Mouse (Mus musculus) hindbrain, embryonic 10.5 days (tissue): ENCODE measurements at regions not wholly inside any gene's neighbourhood (a gene's known extent, or its start where the extent isn't known, plus 50 kb on each side); places are given as distances from the start of the nearest gene placed in this dataset.
"Not testable (repeated sequence)": the region's sequence is repeated elsewhere in the genome, so short reads cannot be mapped to it uniquely, and the experiment has no call there.

Source experiments
- DNase-seq: peaks from one replicate; pipeline ENCODE4 v3.0.0-alpha.2; 2017; ENCODE audit warnings: low spot score
- H3K27ac ChIP-seq: fragments of 300-500 bp; sonication (generic); 2 replicates; pipeline ENCODE4 v1.5.1; 2016; ENCODE audit warnings: mild to moderate bottlenecking, moderate library complexity
- H3K27me3 ChIP-seq: fragments of 300-500 bp; sonication (generic); 2 replicates; pipeline ENCODE4 v1.6.1; 2016; ENCODE audit warnings: mild to moderate bottlenecking; ENCODE audit not compliant: poor library complexity, insufficient read depth, severe bottlenecking
- H3K36me3 ChIP-seq: fragments of 300-500 bp; sonication (generic); 2 replicates; pipeline ENCODE4 v1.6.1; 2016; ENCODE audit warnings: mild to moderate bottlenecking, moderate library complexity
- H3K4me1 ChIP-seq: fragments of 300-500 bp; sonication (generic); replicated peaks from 2 replicates; pipeline ENCODE4 v1.6.1; 2016; ENCODE audit warnings: mild to moderate bottlenecking
- H3K4me3 ChIP-seq: fragments of 300-500 bp; sonication (generic); 2 replicates; pipeline ENCODE4 v1.5.1; 2016; ENCODE audit warnings: mild to moderate bottlenecking, moderate library complexity
- H3K9me3 ChIP-seq: fragments of 300-500 bp; sonication (generic); 2 replicates; pipeline ENCODE4 v1.6.1; 2016; ENCODE audit warnings: mild to moderate bottlenecking, moderate library complexity
- WGBS: fragments of 180-500 bp; shearing (Covaris S2); methylation state at CpG from one replicate; pipeline ENCODE4 v1.1.7; 2016; 5-methylcytosine and 5-hydroxymethylcytosine counted together

DNA sequence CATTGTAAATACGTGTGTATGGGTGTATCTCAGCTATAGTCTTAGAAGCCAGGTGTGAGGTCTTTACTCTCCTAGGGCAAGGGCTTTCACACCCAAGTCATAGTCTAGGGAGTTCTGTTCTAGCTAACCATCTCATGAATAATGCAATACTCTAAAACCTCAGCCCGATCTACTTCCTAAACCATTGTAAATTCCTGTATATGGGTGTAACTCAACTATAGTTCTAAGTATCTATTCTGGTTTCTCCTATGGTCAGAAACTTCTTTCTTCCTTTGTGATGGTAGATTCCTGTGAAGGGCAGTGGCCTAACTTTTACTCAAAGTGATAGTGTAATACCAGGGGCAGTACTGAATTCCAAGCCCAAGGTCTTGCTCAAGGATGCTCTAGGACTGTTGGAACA is 58.7 kb upstream of the Srd5a3 start:
- Histone ChIP-seq H3K27me3 (peaks cover 34% of the 10 kb centered on the region), H3K4me1 (peaks cover 16% of the 10 kb centered on the region)
- not testable (repeated sequence) for DNase-seq, H3K27ac ChIP-seq, H3K4me3 ChIP-seq, H3K9me3 ChIP-seq, H3K36me3 ChIP-seq
- 86% methylated on average over 2 of the region's 2 CpGs for WGBS

DNA sequence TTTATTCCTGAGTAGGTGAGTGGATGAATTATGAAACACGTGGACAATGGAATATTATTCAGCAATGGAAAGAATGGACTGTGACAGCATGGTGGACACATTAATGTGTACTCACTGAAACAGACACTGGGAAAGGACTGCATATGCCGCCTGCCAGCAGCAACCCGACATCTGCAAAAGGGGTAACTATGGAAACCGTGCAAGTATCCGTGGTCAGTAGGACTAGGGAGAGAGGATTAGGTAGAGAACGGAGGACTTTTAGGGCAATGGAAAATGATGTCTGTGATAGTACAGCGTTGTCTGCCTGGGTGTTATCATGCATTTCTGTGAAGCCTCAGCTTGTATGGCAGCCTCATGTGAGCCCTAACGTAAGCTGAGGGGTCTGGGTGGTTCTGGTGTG is 59.6 kb upstream of the Srd5a3 start:
- peaks cover 39% of the 10 kb centered on the region for H3K27me3 ChIP-seq
- H3K4me3 ChIP-seq = no peak overlapping the region
- H3K27ac ChIP-seq = no peak overlapping the region
- 76% methylated on average over 8 of the region's 8 CpGs for WGBS
- no peaks in the 10 kb centered on the region for H3K9me3 ChIP-seq
- H3K4me1 ChIP-seq = peaks cover 19% of the 10 kb centered on the region
- no peaks in the 10 kb centered on the region for H3K36me3 ChIP-seq
- no peak for DNase-seq

DNA sequence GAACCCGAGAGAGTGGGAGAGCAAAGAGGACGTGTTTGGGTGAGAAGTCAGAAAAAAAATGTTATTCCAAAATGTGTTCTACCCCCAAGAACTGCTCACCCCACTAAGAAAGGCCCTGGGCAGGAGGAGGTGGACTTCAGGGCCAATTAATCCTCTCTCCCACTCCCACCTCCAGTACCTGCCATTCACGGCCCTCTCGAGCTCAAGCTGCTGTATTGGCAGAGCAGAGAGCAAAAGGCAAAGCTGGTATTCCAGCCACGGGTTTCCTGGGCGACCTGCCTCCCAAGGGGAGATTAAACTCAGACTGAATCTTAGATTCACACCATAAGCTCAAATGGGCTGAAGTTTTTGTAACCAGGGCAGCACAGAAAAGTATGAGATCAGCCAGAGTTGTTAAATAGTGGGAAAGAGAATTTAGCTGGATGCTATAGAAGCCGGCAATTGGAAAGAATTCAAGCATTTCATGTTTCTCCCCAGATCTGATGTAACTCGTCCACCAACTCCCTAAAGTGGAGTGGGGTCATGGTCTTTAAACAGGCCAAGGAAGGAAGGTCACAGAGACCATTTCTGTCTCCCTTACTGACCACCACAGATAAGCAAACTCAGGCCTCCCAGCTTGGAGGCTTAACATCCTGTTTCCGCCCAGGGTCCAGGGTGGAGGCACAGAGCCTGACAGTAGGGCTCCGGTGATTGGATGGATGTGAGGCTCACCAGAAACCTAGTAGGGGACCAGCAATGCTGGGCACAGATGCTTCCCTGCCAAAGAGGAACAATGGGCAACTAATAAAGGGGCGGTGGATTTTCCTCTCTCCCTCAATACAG is 60.7 kb upstream of the Srd5a3 start:
- H3K4me3 ChIP-seq = no peak overlapping the region
- H3K27ac ChIP-seq = no peak overlapping the region; the same call in 1 of the 2 replicates
- H3K9me3 ChIP-seq = no peaks in the 10 kb centered on the region
- 70% methylated on average over 11 of the region's 11 CpGs for WGBS
- peaks cover 25% of the 10 kb centered on the region for H3K4me1 ChIP-seq
- H3K27me3 ChIP-seq = peaks cover 40% of the 10 kb centered on the region
- DNase-seq = no peak
- no peaks in the 10 kb centered on the region for H3K36me3 ChIP-seq

DNA sequence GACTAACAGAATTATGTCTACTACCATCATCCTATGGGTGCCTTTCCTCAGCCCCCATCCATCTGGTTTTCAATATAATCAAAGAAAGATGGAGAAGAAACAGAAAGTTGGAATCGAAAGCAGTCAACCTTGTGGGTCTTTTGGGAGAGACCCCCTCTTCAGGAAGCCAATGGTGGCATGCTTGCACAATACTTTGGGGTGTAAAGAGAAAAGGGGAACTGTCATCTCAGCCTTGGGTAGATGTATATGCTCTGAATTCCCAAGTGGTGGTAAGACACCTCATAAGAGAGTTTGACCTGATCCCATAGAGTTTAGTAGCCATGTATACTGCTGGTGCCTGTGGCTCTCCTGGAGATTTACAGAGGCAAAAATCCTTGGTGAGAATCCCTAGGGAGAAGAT is 61.6 kb upstream of the Srd5a3 start:
- peaks cover 50% of the 10 kb centered on the region for H3K27me3 ChIP-seq
- no peaks in the 10 kb centered on the region for H3K9me3 ChIP-seq
- H3K4me1 ChIP-seq = peaks cover 25% of the 10 kb centered on the region
- no peak overlapping the region for H3K27ac ChIP-seq
- no peak overlapping the region for H3K4me3 ChIP-seq
- DNase-seq = no peak
- H3K36me3 ChIP-seq = no peaks in the 10 kb centered on the region
- WGBS = 92% methylated on average over 1 of the region's 1 CpGs

DNA sequence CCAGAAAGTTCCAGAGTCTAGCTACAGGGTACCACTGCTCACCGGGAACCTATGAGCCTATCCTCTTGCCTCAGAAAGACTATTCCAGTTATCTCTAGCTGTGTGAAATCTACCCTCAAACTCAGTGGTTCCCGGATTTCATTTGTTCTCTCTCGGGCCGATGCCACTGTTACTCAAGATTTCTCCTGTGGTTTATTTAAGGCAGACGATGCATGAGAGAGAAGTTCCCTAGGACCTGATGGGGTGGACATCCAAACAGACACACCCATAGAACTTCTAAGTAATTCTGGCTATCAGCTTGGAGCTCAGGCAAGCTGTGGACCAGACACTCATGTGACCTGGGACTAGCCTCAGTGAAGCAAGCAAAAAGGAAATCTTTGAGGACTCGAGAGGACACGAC is 63.8 kb upstream of the Srd5a3 start:
- 89% methylated on average over 7 of the region's 7 CpGs for WGBS
- no peak overlapping the region for H3K27ac ChIP-seq
- H3K4me3 ChIP-seq = no peak overlapping the region
- no peaks in the 10 kb centered on the region for H3K36me3 ChIP-seq
- peaks cover 59% of the 10 kb centered on the region for H3K27me3 ChIP-seq
- no peak for DNase-seq
- no peaks in the 10 kb centered on the region for H3K9me3 ChIP-seq
- H3K4me1 ChIP-seq = peaks cover 25% of the 10 kb centered on the region

DNA sequence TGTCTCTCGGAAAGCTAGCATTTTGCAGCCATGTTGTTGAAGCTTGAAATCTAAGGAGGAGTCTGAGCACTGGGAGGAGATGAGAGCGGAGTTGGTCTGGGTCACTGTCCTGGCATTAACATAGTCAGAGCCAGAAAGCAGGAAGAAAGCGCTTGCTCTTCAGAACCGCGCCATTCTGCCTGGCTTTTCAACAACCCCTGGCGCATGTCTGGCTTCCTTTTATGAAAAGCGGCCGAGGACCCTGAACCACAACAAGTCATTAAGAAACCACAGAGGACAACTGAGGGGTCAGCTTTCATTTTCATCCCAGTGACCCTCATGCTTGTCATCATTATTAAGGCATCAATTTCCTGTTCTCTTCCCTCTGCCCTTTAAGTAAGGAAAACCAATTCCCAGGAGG is 64.7 kb upstream of the Srd5a3 start:
- H3K27me3 ChIP-seq = peaks cover 59% of the 10 kb centered on the region
- H3K4me3 ChIP-seq = peak overlapping the region; percentile 28; the same call in 1 of the 2 replicates
- H3K4me1 ChIP-seq = peaks cover 22% of the 10 kb centered on the region
- 12% methylated on average over 8 of the region's 8 CpGs for WGBS
- DNase-seq = peak; percentile 46
- H3K27ac ChIP-seq = peak overlapping the region; percentile 47; the same call in 1 of the 2 replicates
- H3K36me3 ChIP-seq = no peaks in the 10 kb centered on the region
- no peaks in the 10 kb centered on the region for H3K9me3 ChIP-seq

DNA sequence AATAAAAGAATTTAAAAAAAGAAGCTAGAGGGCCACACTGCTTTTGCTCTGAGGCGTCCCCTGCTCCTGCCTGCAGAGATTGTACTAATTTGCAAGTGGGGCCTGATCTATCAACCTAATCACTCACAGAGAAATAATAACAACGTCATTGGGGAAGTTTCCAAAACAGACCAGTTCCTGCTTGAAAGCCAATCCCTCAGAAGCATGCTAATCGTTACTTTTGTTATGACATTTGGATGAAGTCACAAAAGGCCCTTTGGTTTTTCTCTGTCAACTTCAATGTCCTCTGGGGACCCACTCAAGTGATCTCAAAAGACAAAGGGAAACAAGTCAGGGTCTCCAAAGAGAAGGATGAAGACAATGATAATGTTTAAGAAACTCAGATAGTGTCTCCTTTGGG is 72.2 kb upstream of the Srd5a3 start:
- 60% methylated on average over 3 of the region's 3 CpGs for WGBS
- DNase-seq = no peak
- peaks cover 10% of the 10 kb centered on the region; the same call in 1 of the 2 replicates for H3K4me1 ChIP-seq
- H3K9me3 ChIP-seq = no peaks in the 10 kb centered on the region
- no peak overlapping the region for H3K4me3 ChIP-seq
- no peaks in the 10 kb centered on the region for H3K36me3 ChIP-seq
- no peak overlapping the region for H3K27ac ChIP-seq
- 0 out of 2 replicates have a peak, but pooled peaks cover 7% of the 10 kb centered on the region for H3K27me3 ChIP-seq

DNA sequence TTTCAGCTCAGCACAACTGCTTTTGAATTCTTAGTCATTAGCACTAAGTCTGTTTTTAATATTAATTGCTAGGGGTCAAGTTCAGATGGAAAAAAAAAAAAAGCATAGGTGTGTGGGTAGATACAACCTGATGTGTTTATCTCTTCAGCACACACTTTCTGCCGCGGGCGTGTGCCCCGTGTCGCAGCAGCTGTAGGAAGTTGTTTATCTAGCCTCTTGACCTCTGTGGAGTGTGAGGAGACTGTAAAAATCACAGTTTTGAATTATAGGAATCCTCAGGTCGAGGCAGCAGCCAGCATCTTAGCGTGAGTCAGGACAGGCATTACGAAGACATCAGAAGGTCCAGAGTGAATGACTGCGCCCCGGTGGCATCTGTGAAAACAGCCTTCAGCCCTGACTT is 72.8 kb upstream of the Srd5a3 start:
- 62% methylated on average over 10 of the region's 10 CpGs for WGBS
- Histone ChIP-seq H3K4me3 (no peak overlapping the region), H3K36me3 (no peaks in the 10 kb centered on the region), H3K9me3 (no peaks in the 10 kb centered on the region), H3K4me1 (peaks cover 10% of the 10 kb centered on the region; the same call in 1 of the 2 replicates), H3K27ac (no peak overlapping the region), H3K27me3 (0 out of 2 replicates have a peak, but pooled peaks cover under 1% of the 10 kb centered on the region)
- DNase-seq = no peak

DNA sequence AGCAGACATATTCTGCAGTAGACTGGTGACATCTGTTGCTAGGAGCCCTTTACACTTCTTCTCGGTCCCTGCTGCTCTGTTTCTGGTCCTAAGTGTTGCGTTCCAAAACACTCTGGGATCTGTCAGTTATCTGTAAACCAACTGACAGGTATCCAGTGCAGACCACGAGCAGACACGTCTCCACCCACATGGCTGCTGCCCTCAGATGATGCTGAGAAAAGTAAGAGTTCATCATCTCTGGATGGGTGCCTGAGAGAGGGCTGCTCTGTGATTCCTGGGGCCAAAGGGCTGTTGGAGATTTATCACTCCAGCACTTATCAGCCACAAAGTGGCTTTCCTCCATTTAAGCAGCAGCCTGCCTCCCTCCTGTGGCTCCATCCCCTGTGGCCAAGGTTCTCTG is 74.3 kb upstream of the Srd5a3 start:
- WGBS = 51% methylated on average over 4 of the region's 4 CpGs
- Histone ChIP-seq H3K9me3 (no peaks in the 10 kb centered on the region), H3K4me1 (peaks cover 10% of the 10 kb centered on the region; the same call in 1 of the 2 replicates), H3K27ac (no peak overlapping the region), H3K36me3 (no peaks in the 10 kb centered on the region), H3K4me3 (no peak overlapping the region), H3K27me3 (no peaks in the 10 kb centered on the region)
- DNase-seq = no peak

DNA sequence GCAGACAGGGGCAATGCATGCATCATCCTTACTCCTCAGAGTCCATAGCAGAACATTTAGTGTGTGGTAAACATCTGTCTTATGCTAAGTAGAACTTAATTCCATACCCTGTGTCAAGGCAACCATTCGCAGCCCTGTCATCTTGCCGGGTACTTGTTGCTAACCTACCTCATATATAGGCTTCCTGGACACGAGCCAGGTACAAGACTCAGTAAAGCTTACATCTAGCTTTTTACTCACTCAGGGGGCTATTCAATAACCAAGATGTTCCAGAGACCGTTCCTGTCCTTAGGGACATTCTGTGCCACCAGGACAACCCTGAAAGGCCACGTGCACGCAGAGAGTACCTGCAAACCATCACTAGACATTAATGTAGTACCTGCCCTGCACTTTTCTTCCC is 74.8 kb upstream of the Srd5a3 start:
- Histone ChIP-seq H3K4me1 (peaks cover 10% of the 10 kb centered on the region; the same call in 1 of the 2 replicates), H3K4me3 (no peak overlapping the region), H3K27ac (no peak overlapping the region), H3K27me3 (no peaks in the 10 kb centered on the region), H3K9me3 (no peaks in the 10 kb centered on the region), H3K36me3 (no peaks in the 10 kb centered on the region)
- DNase-seq = no peak
- WGBS = 81% methylated on average over 6 of the region's 6 CpGs

DNA sequence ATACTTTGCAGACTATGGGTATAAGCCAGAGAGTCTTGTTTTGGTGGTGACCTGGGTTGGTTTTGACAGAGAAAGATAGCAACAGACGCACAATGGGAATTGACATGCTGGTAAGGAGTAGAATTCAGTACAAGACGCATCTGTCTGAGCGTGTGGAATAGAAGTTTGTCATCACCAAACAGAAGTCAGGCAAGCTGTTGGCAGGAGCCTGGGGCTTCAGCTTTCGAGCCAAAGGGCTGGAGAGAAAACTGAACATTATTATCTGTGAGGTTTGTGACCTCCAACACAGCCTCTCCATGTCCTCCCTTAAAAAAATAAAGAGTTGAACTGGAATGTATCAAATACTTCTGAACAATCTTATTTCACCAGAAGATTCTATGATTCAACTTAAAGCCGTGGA is 75.4 kb upstream of the Srd5a3 start:
- H3K9me3 ChIP-seq = no peaks in the 10 kb centered on the region
- H3K4me3 ChIP-seq = no peak overlapping the region
- DNase-seq = no peak
- H3K4me1 ChIP-seq = peaks cover 10% of the 10 kb centered on the region; the same call in 1 of the 2 replicates
- H3K27ac ChIP-seq = no peak overlapping the region
- no peaks in the 10 kb centered on the region for H3K36me3 ChIP-seq
- 80% methylated on average over 5 of the region's 5 CpGs for WGBS
- H3K27me3 ChIP-seq = no peaks in the 10 kb centered on the region

DNA sequence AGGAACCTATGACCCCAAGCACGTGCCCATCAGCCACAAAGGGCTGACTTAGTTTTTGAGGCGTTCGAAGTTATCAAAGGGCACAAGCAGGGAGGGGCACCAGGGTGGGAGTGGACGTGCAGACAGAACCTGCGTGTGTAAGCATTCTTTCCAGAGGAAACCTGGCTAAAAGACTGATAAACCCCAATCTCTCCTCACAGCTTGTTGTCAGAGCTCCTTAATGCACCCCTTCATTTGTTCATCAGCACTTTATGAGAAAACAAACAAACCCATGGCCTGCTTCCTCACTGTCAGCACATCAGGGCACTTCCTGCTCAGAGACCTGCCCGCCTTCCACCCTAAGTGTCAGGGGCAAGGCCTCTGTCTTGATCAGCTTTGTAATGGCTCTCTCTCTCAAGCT is 76.6 kb upstream of the Srd5a3 start:
- no peak for DNase-seq
- peak overlapping the region; percentile 45; the same call in 1 of the 2 replicates for H3K27ac ChIP-seq
- H3K4me1 ChIP-seq = peaks cover 10% of the 10 kb centered on the region; the same call in 1 of the 2 replicates
- H3K36me3 ChIP-seq = no peaks in the 10 kb centered on the region
- no peaks in the 10 kb centered on the region for H3K9me3 ChIP-seq
- 54% methylated on average over 6 of the region's 6 CpGs for WGBS
- no peak overlapping the region for H3K4me3 ChIP-seq
- no peaks in the 10 kb centered on the region for H3K27me3 ChIP-seq

DNA sequence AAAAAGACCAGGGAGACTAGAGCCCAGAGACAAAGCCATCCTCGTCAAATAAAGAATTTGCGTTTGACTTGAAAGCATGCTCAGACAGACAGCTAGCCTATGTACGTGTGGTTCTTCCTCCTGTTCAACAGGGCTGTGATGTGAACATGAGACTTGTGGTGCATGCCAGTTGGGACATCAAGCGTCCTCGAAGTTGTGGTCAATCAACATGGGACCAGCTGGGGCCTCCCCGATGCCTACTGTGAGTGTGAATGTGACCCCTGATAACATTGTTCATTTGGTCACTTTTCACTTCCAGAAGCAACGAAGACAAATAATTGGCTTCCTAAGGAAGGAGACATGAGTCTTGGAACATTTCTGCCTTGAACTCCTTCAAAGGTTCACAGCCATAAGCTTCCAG is 79.8 kb upstream of the Kdr start:
- no peaks in the 10 kb centered on the region for H3K9me3 ChIP-seq
- H3K27me3 ChIP-seq = no peaks in the 10 kb centered on the region
- no peak overlapping the region for H3K4me3 ChIP-seq
- no peaks in the 10 kb centered on the region for H3K4me1 ChIP-seq
- WGBS = 78% methylated on average over 7 of the region's 7 CpGs
- no peak overlapping the region for H3K27ac ChIP-seq
- no peak for DNase-seq
- H3K36me3 ChIP-seq = no peaks in the 10 kb centered on the region
